Mouse (Mus musculus): ENCODE results near the gene Uimc1. TPM values are rescaled to one million over a fixed set of nuclear protein-coding genes. Genes with fewer than 3 reads are reported as not detected.

Gene Uimc1
- polyA plus RNA-seq, 1 experiment, result 4.7 TPM

- peaks cover 8% of the 10 kb centered on the region; the same call in 1 of the 2 replicates for H3K4me1 ChIP-seq
- no peak overlapping the region for H3K4me3 ChIP-seq (replicated peaks)
- no peaks in the 10 kb centered on the region for H3K27me3 ChIP-seq (replicated peaks)
- TF ChIP-seq FLI1 (IDR thresholded peaks at IDR 0.05; ENCODE audit: low read length), result no peak
- TF ChIP-seq GATA1 (IDR thresholded peaks at IDR 0.05; ENCODE audit: borderline replicate concordance, low read length), result no peak
- H3K9me3 ChIP-seq, result no peaks in the 10 kb centered on the region
- peaks cover 56% of the 10 kb centered on the region for H3K36me3 ChIP-seq (replicated peaks; ENCODE audit: low read length)
These were observed 36.8 kb downstream of the Uimc1 start for GRCm38 (mm10) chr13:55063276-55063675.

GRCm38 (mm10) chr13:55058042-55058441 lies 42.1 kb downstream of the Uimc1 start:
- Histone ChIP-seq H3K4me3 (replicated peaks) (no peak overlapping the region), H3K4me1 (peaks cover 8% of the 10 kb centered on the region; the same call in 1 of the 2 replicates), H3K36me3 (replicated peaks; ENCODE audit: low read length) (peaks cover 69% of the 10 kb centered on the region), H3K27me3 (replicated peaks) (no peaks in the 10 kb centered on the region), H3K9me3 (no peaks in the 10 kb centered on the region)
- no peak for TF ChIP-seq GATA1 (IDR thresholded peaks at IDR 0.05; ENCODE audit: borderline replicate concordance, low read length)
- no peak for TF ChIP-seq FLI1 (IDR thresholded peaks at IDR 0.05; ENCODE audit: low read length)

GRCm38 (mm10) chr13:55047706-55048105 lies 52.4 kb downstream of the Uimc1 start:
- no peaks in the 10 kb centered on the region for H3K27me3 ChIP-seq (replicated peaks)
- no peak overlapping the region for H3K4me3 ChIP-seq (replicated peaks)
- peaks cover 85% of the 10 kb centered on the region for H3K36me3 ChIP-seq (replicated peaks; ENCODE audit: low read length)
- H3K9me3 ChIP-seq, result no peaks in the 10 kb centered on the region
- no peak for TF ChIP-seq FLI1 (IDR thresholded peaks at IDR 0.05; ENCODE audit: low read length)
- no peak for TF ChIP-seq GATA1 (IDR thresholded peaks at IDR 0.05; ENCODE audit: borderline replicate concordance, low read length)
- no peaks in the 10 kb centered on the region for H3K4me1 ChIP-seq

- Histone ChIP-seq H3K9me3 (no peaks in the 10 kb centered on the region), H3K27me3 (replicated peaks) (no peaks in the 10 kb centered on the region), H3K4me3 (replicated peaks) (no peak overlapping the region), H3K4me1 (peaks cover 13% of the 10 kb centered on the region), H3K36me3 (replicated peaks; ENCODE audit: low read length) (peaks cover 42% of the 10 kb centered on the region)
- TF ChIP-seq FLI1 (IDR thresholded peaks at IDR 0.05; ENCODE audit: low read length), result no peak
- no peak for TF ChIP-seq GATA1 (IDR thresholded peaks at IDR 0.05; ENCODE audit: borderline replicate concordance, low read length)
These were observed 60.1 kb downstream of the Uimc1 start for GRCm38 (mm10) chr13:55040016-55040415.

GRCm38 (mm10) chr13:55024215-55024614 lies 75.9 kb downstream of the Uimc1 start:
- H3K9me3 ChIP-seq, result peaks cover 8% of the 10 kb centered on the region; the same call in 1 of the 2 replicates
- H3K36me3 ChIP-seq (replicated peaks; ENCODE audit: low read length), result peaks cover 29% of the 10 kb centered on the region
- no peak overlapping the region for H3K4me3 ChIP-seq (replicated peaks)
- no peak for TF ChIP-seq GATA1 (IDR thresholded peaks at IDR 0.05; ENCODE audit: borderline replicate concordance, low read length)
- TF ChIP-seq FLI1 (IDR thresholded peaks at IDR 0.05; ENCODE audit: low read length), result no peak
- peaks cover 20% of the 10 kb centered on the region for H3K4me1 ChIP-seq
- H3K27me3 ChIP-seq (replicated peaks), result peaks cover under 1% of the 10 kb centered on the region

GRCm38 (mm10) chr13:55022715-55023114 lies 77.4 kb downstream of the Uimc1 start:
- Histone ChIP-seq H3K36me3 (replicated peaks; ENCODE audit: low read length) (peaks cover 14% of the 10 kb centered on the region), H3K9me3 (peaks cover 8% of the 10 kb centered on the region; the same call in 1 of the 2 replicates), H3K27me3 (replicated peaks) (peaks cover 5% of the 10 kb centered on the region), H3K4me3 (replicated peaks) (peak overlapping the region; percentile 77), H3K4me1 (peaks cover 20% of the 10 kb centered on the region)
- TF ChIP-seq FLI1 (IDR thresholded peaks at IDR 0.05; ENCODE audit: low read length) (no peak), GATA1 (IDR thresholded peaks at IDR 0.05; ENCODE audit: borderline replicate concordance, low read length) (no peak)

- TF ChIP-seq GATA1 (IDR thresholded peaks at IDR 0.05; ENCODE audit: borderline replicate concordance, low read length), result no peak
- TF ChIP-seq FLI1 (IDR thresholded peaks at IDR 0.05; ENCODE audit: low read length), result no peak
- Histone ChIP-seq H3K27me3 (replicated peaks) (peaks cover 5% of the 10 kb centered on the region), H3K4me3 (replicated peaks) (peak overlapping the region; percentile 77), H3K9me3 (peaks cover 8% of the 10 kb centered on the region; the same call in 1 of the 2 replicates), H3K4me1 (peaks cover 20% of the 10 kb centered on the region), H3K36me3 (replicated peaks; ENCODE audit: low read length) (peaks cover 12% of the 10 kb centered on the region)
These were observed 77.8 kb downstream of the Uimc1 start for GRCm38 (mm10) chr13:55022256-55022655.

- TF ChIP-seq FLI1 (IDR thresholded peaks at IDR 0.05; ENCODE audit: low read length), result no peak
- TF ChIP-seq GATA1 (IDR thresholded peaks at IDR 0.05; ENCODE audit: borderline replicate concordance, low read length), result no peak
- peaks cover 20% of the 10 kb centered on the region for H3K4me1 ChIP-seq
These were observed 78.8 kb downstream of the Uimc1 start, which contains the start of gene Hk3 for GRCm38 (mm10) chr13:55021194-55021779. Gene Hk3, minus strand, starts transcription at chr13:55021385.

GRCm38 (mm10) chr13:55020051-55020450 lies 80.0 kb downstream of the Uimc1 start:
- H3K4me3 ChIP-seq (replicated peaks), result no peak overlapping the region
- peaks cover 27% of the 10 kb centered on the region for H3K4me1 ChIP-seq
- peaks cover 2% of the 10 kb centered on the region for H3K36me3 ChIP-seq (replicated peaks; ENCODE audit: low read length)
- TF ChIP-seq FLI1 (IDR thresholded peaks at IDR 0.05; ENCODE audit: low read length), result no peak
- TF ChIP-seq GATA1 (IDR thresholded peaks at IDR 0.05; ENCODE audit: borderline replicate concordance, low read length), result no peak
- H3K27me3 ChIP-seq (replicated peaks), result peaks cover 18% of the 10 kb centered on the region
- no peaks in the 10 kb centered on the region for H3K9me3 ChIP-seq

More at GRCm38 (mm10) chr13:55021194-55021779, 78.8 kb downstream of the Uimc1 start, which contains the start of gene Hk3:
- H3K27me3 ChIP-seq (replicated peaks), result peaks cover 9% of the 10 kb centered on the region
- peaks cover 11% of the 10 kb centered on the region for H3K36me3 ChIP-seq (replicated peaks; ENCODE audit: low read length)
- H3K9me3 ChIP-seq, result peaks cover 7% of the 10 kb centered on the region; the same call in 1 of the 2 replicates
- peak within 1 kb of the TSS; percentile 33 for H3K4me3 ChIP-seq (replicated peaks)

- Histone ChIP-seq H3K9me3 (no peaks in the 10 kb centered on the region), H3K4me1 (peaks cover 24% of the 10 kb centered on the region), H3K27me3 (replicated peaks) (peaks cover 27% of the 10 kb centered on the region), H3K36me3 (replicated peaks; ENCODE audit: low read length) (no peaks in the 10 kb centered on the region), H3K4me3 (replicated peaks) (no peak overlapping the region)
- TF ChIP-seq GATA1 (IDR thresholded peaks at IDR 0.05; ENCODE audit: borderline replicate concordance, low read length) (no peak), FLI1 (IDR thresholded peaks at IDR 0.05; ENCODE audit: low read length) (no peak)
These were observed 80.9 kb downstream of the Uimc1 start for GRCm38 (mm10) chr13:55019181-55019580.

Data from megakaryocyte, embryonic 14.5 days (primary cell).